Mouse (Mus musculus) brain, embryonic 14.5 days (tissue): ENCODE measurements around the gene Psmb3.

ENCODE experiments used
- CTCF ChIP-seq: fragments of 200-500 bp; IDR thresholded peaks from 2 replicates; pipeline ENCODE4 v1.5.1; 2012; ENCODE audit warnings: inconsistent platforms, mild to moderate bottlenecking, moderate library complexity, borderline replicate concordance; ENCODE audit not compliant: insufficient read depth, insufficient read length; ENCODE audit errors: extremely low read depth
- POLR2A ChIP-seq: fragments of 200-500 bp; IDR thresholded peaks from 2 replicates; pipeline ENCODE4 v1.6.1; 2012; ENCODE audit warnings: mild to moderate bottlenecking, inconsistent platforms, borderline replicate concordance; ENCODE audit not compliant: poor library complexity, insufficient read depth, insufficient read length, severe bottlenecking; ENCODE audit errors: extremely low read depth

DNA sequence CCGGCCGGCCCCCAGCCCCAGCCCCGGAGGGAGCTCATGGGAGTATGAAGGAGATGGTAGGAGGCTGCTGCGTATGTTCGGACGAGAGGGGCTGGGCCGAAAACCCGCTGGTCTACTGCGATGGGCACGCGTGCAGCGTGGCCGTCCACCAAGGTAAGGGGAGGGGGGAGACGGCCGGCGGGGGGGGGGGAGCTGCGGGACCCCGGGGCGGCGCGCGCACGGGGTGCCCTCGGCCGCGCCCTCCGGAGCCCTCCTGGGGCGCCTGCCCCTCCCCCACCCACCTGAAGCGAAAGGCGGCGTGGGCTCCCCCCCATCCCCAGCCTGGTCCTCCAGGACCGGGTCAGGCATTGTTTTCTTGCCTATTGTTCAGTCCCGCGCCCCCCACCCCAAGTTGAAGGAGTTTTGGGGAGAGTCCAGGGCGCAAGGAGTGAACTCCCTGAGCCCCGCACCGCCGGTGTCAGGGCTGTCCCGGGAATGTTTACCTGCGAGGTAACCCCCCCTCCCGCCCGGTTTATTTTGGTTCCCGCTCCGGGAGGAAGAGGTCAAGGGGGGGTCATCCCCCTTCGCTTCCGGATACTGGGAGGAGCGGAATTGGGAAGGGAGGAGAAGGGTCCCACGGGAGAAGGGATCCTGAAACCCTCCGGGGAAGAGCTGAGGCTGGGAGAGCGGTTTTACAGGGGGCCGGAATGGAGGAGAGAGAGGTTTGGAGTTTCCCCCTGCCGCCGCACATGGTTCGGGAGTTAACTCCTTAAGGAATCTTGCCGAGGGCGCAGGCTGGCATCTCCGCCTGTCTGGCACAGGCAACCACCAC lies 39.5 kb upstream of the Psmb3 start:
- TF ChIP-seq CTCF (no peak), POLR2A (no peak)
